Mouse (Mus musculus): ENCODE measurements at regions not wholly inside any gene's neighbourhood (a gene's known extent, or its start where the extent isn't known, plus 50 kb on each side); places are given as distances from the start of the nearest gene placed in this dataset.

- TF ChIP-seq POLR2A (IDR thresholded peaks at IDR 0.05; ENCODE audit: borderline replicate concordance, insufficient read depth, low read length) (no peak), CTCF (IDR thresholded peaks at IDR 0.05; ENCODE audit: borderline replicate concordance, insufficient read depth, low read depth, low read length) (no peak)
Measured at GRCm38 (mm10) chr12:28353140-28353539, 199.1 kb downstream of the Dcdc2c start.
